Mouse (Mus musculus) midbrain, postnatal 0 days (tissue): ENCODE results near the gene Memo1. TPM values are rescaled to one million over a fixed set of nuclear protein-coding genes. Genes with fewer than 3 reads are reported as not detected.
"Not testable (repeated sequence)": the region's sequence is repeated elsewhere in the genome, so short reads cannot be mapped to it uniquely, and the experiment has no call there.

Experiments
- ATAC-seq: fragments of 200-750 bp; cut with Nextera tagmentation; 2 replicates; pipeline ENCODE4 v1.8.0; 2017; ENCODE audit warnings: moderate number of reproducible peaks, mild to moderate bottlenecking, moderate TSS enrichment, moderate library complexity; ENCODE audit not compliant: low FRiP score
- DNase-seq: peaks from one replicate; pipeline ENCODE4 v3.0.0-alpha.2; 2015; ENCODE audit warnings: low spot score
- H3K27ac ChIP-seq: fragments of 300-500 bp; sonication (generic); 2 replicates; pipeline ENCODE4 v1.5.1; 2014; ENCODE audit warnings: low read depth, mild to moderate bottlenecking, low read length, mixed read lengths
- H3K27me3 ChIP-seq: fragments of 300-500 bp; sonication (generic); 2 replicates; pipeline ENCODE4 v1.6.1; 2014; ENCODE audit warnings: low read length, control low read depth, mixed read lengths; ENCODE audit not compliant: insufficient read depth
- H3K36me3 ChIP-seq: fragments of 300-500 bp; sonication (generic); 2 replicates; pipeline ENCODE4 v1.6.1; 2014; ENCODE audit warnings: low read length, control low read depth, mixed read lengths; ENCODE audit not compliant: insufficient read depth
- H3K4me1 ChIP-seq: fragments of 300-500 bp; sonication (generic); 2 replicates; pipeline ENCODE4 v1.6.1; 2014; ENCODE audit warnings: mild to moderate bottlenecking, control low read depth, antibody characterized with exemption, low read length, mixed read lengths; ENCODE audit not compliant: insufficient read depth
- H3K4me2 ChIP-seq: fragments of 300-500 bp; sonication (generic); 2 replicates; pipeline ENCODE4 v1.6.1; 2014; ENCODE audit warnings: low read depth, mild to moderate bottlenecking, low read length, mixed read lengths; ENCODE audit not compliant: poor library complexity, severe bottlenecking
- H3K4me3 ChIP-seq: fragments of 300-500 bp; sonication (generic); 2 replicates; pipeline ENCODE4 v1.5.1; 2014; ENCODE audit warnings: low read depth, mild to moderate bottlenecking, low read length, moderate library complexity
- H3K9ac ChIP-seq: fragments of 300-500 bp; sonication (generic); replicated peaks from 2 replicates; pipeline ENCODE4 v1.6.1; 2014; ENCODE audit warnings: mild to moderate bottlenecking, low read length, moderate library complexity, mixed read lengths; ENCODE audit not compliant: poor library complexity, severe bottlenecking
- H3K9me3 ChIP-seq: fragments of 300-500 bp; sonication (generic); 2 replicates; pipeline ENCODE4 v1.6.1; 2016; ENCODE audit warnings: low read length, control low read depth
- CTCF ChIP-seq: IDR thresholded peaks from 2 replicates; pipeline ENCODE4 v1.5.1; 2016; ENCODE audit warnings: antibody characterized with exemption, mild to moderate bottlenecking
- WGBS: fragments of 180-500 bp; shearing (Covaris S2); extraction: QIAGEN DNeasy Blood & Tissue Kit; methylation state at CpG from one replicate; pipeline ENCODE4 v1.1.7; 2014; 5-methylcytosine and 5-hydroxymethylcytosine counted together
- polyA plus RNA-seq: library from polyadenylated mRNA; unstranded; fragments of >200 nt; fragmentation: Nextera tagmentation; extraction: Ambion mirVana; gene quantifications from 2 replicates; pipeline ENCODE4 v1.2.1, GENCODE M21; 2015
- total RNA-seq: library from RNA; depleted of rRNA; stranded (reverse); fragments of >200 nt; gene quantifications from 2 replicates; pipeline ENCODE4 v1.2.3, GENCODE M21; 2014

Memo1 gene
- total and polyA plus RNA-seq, 2 experiments from 2014 or later = 37.5 to 45.5 TPM

- no peak overlapping the region for H3K4me3 ChIP-seq
- no peaks in the 10 kb centered on the region for H3K4me1 ChIP-seq
- TF ChIP-seq CTCF = no peak
- no peaks in the 10 kb centered on the region for H3K27me3 ChIP-seq
- no peaks in the 10 kb centered on the region for H3K9me3 ChIP-seq
- H3K4me2 ChIP-seq = no peak overlapping the region
- H3K36me3 ChIP-seq = no peaks in the 10 kb centered on the region
- H3K27ac ChIP-seq = no peak overlapping the region
- H3K9ac ChIP-seq = no peak overlapping the region
- ATAC-seq (no peak), DNase-seq (no peak)
- 75% methylated on average over 3 of the region's 3 CpGs for WGBS
Observed at GRCm38 (mm10) chr17:74242788-74243187, 52.5 kb downstream of the Memo1 start.

- WGBS = 97% methylated on average over 1 of the region's 1 CpGs
- no peak overlapping the region for H3K9ac ChIP-seq
Observed at GRCm38 (mm10) chr17:74240322-74240721, 55.0 kb downstream of the Memo1 start.

GRCm38 (mm10) chr17:74228131-74228759 lies 67.1 kb downstream of the Memo1 start:
- Histone ChIP-seq H3K27ac (no peak overlapping the region), H3K9me3 (no peaks in the 10 kb centered on the region), H3K36me3 (no peaks in the 10 kb centered on the region), H3K4me2 (no peak overlapping the region), H3K4me3 (no peak overlapping the region), H3K4me1 (no peaks in the 10 kb centered on the region), H3K27me3 (no peaks in the 10 kb centered on the region), H3K9ac (no peak overlapping the region)
- ATAC-seq = no peak
- WGBS = 91% methylated on average over 3 of the region's 3 CpGs
- no peak for DNase-seq
- no peak for TF ChIP-seq CTCF

More at GRCm38 (mm10) chr17:74240322-74240721, 55.0 kb downstream of the Memo1 start:
- ATAC-seq = no peak
- TF ChIP-seq CTCF = no peak
- Histone ChIP-seq H3K4me2 (no peak overlapping the region), H3K36me3 (no peaks in the 10 kb centered on the region), H3K27ac (no peak overlapping the region), H3K4me1 (no peaks in the 10 kb centered on the region), H3K4me3 (no peak overlapping the region), H3K27me3 (no peaks in the 10 kb centered on the region), H3K9me3 (no peaks in the 10 kb centered on the region)
- no peak for DNase-seq

GRCm38 (mm10) chr17:74217304-74217703 lies 78.0 kb downstream of the Memo1 start:
- Histone ChIP-seq H3K4me2 (no peak overlapping the region), H3K4me1 (no peaks in the 10 kb centered on the region), H3K27me3 (no peaks in the 10 kb centered on the region), H3K27ac (no peak overlapping the region), H3K9ac (no peak overlapping the region), H3K4me3 (no peak overlapping the region), H3K9me3 (no peaks in the 10 kb centered on the region), H3K36me3 (no peaks in the 10 kb centered on the region)
- TF ChIP-seq CTCF = no peak
- ATAC-seq (no peak), DNase-seq (no peak)
- WGBS = 92% methylated on average over 2 of the region's 2 CpGs

- ATAC-seq, DNase-seq, H3K4me1 ChIP-seq, H3K9me3 ChIP-seq, H3K27ac ChIP-seq, H3K4me2 ChIP-seq, H3K4me3 ChIP-seq, H3K27me3 ChIP-seq, H3K9ac ChIP-seq, H3K36me3 ChIP-seq: not testable (repeated sequence)
- 89% methylated on average over 16 of the region's 16 CpGs for WGBS
Observed at GRCm38 (mm10) chr17:74212831-74213524, 82.3 kb downstream of the Memo1 start.

- DNase-seq (no peak), ATAC-seq (no peak)
- no peak overlapping the region for H3K4me2 ChIP-seq
- TF ChIP-seq CTCF = no peak
- no peak overlapping the region for H3K27ac ChIP-seq
- no peak overlapping the region for H3K4me3 ChIP-seq
- no peaks in the 10 kb centered on the region for H3K36me3 ChIP-seq
- 47% methylated on average over 5 of the region's 5 CpGs for WGBS
- no peaks in the 10 kb centered on the region for H3K9me3 ChIP-seq
- H3K4me1 ChIP-seq = no peaks in the 10 kb centered on the region
- no peak overlapping the region for H3K9ac ChIP-seq
- no peaks in the 10 kb centered on the region for H3K27me3 ChIP-seq
Observed at GRCm38 (mm10) chr17:74209143-74209908, 86.0 kb downstream of the Memo1 start.
